Mouse (Mus musculus) kidney, embryonic 15.5 days (tissue): ENCODE results near the gene Fam3c. TPM values are rescaled to one million over a fixed set of nuclear protein-coding genes. Genes with fewer than 3 reads are reported as not detected.

Source experiments
- polyA plus RNA-seq: library from polyadenylated mRNA; unstranded; fragments of >200 nt; fragmentation: Nextera tagmentation; extraction: Ambion mirVana; gene quantifications from 2 replicates; pipeline ENCODE4 v1.2.1, GENCODE M21; 2015

The Fam3c gene
- polyA plus RNA-seq, 1 experiment from 2014 or later, result 56.6 TPM

Other genes with a start within 250 kb of the Fam3c start
- gene Wnt16, start 68.0 kb downstream of the Fam3c start, polyA plus RNA-seq, result 1.2 and 1.7 TPM in 2 replicates